Mouse (Mus musculus) granulocyte monocyte progenitor cell, adult 5-6 weeks (primary cell): ENCODE measurements around the gene Hexb. TPM values are rescaled to one million over a fixed set of nuclear protein-coding genes. Genes with fewer than 3 reads are reported as not detected.

Experiments
- ATAC-seq: replicated peaks from 2 replicates; pipeline ENCODE4 v1.8.0; 2016; ENCODE audit warnings: mild to moderate bottlenecking, moderate TSS enrichment, inconsistent platforms; ENCODE audit not compliant: poor library complexity, severe bottlenecking
- total RNA-seq, 2 experiments: library from RNA; stranded (forward) in 1 of 2; stranded (reverse) in 1 of 2; fragments of 200-712, 200-1000 nt in 1 of 2; fragments of >200 nt in 1 of 2; fragmentation: Nextera tagmentation in 1 of 2; gene quantifications; 2 replicates each; pipeline ENCODE4 v1.2.3; 2014 to 2017

Hexb gene
- total RNA-seq (2014; fragmentation: Nextera tagmentation), result 27.7 and 33.3 TPM in 2 replicates
- total RNA-seq (2017), result 31.8 and 32.1 TPM in 2 replicates

DNA sequence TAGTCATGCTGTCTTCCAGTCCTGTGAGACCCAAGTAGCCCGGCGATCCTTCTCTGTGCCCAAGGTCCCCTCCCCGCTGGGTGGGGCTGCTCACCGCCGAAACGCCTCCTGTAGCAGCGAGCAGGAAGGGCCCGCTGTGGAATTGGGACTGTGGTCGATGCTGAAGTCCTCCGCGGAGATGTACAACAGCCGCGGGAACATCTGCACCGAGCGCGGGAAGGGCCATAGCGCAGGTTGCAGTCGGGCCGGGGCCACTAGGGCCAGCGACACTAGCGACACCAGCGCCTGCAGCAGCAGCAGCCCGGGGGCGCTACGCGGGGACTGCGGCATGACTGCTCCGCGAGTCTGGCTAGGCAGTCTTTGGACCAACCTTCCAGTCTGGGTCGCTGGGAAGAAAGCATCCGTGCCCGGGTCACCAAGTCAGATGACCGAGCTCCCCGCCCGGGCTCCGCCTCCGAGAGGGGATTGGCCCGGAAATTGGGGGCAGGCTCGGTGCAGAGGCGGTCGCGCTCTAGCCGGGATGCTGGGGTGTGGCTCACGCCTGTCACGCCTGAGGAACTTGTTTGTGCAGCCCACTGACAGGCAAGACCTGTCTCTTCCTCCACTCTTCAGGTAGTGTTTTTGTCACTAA, at the start of gene Hexb:
Gene Hexb, minus strand, starts transcription at position 426 of the 631 bp plus-strand sequence.
- ATAC-seq, result peak; percentile 95

GRCm38 (mm10) chr13:97247754-97248153, 49.6 kb upstream of the Hexb start:
- ATAC-seq, result no peak

GRCm38 (mm10) chr13:97246217-97246616, 48.1 kb upstream of the Hexb start:
- ATAC-seq, result no peak

GRCm38 (mm10) chr13:97245157-97245556, 47.0 kb upstream of the Hexb start:
- no peak for ATAC-seq

GRCm38 (mm10) chr13:97244712-97245105, 46.6 kb upstream of the Hexb start:
- no peak for ATAC-seq

DNA sequence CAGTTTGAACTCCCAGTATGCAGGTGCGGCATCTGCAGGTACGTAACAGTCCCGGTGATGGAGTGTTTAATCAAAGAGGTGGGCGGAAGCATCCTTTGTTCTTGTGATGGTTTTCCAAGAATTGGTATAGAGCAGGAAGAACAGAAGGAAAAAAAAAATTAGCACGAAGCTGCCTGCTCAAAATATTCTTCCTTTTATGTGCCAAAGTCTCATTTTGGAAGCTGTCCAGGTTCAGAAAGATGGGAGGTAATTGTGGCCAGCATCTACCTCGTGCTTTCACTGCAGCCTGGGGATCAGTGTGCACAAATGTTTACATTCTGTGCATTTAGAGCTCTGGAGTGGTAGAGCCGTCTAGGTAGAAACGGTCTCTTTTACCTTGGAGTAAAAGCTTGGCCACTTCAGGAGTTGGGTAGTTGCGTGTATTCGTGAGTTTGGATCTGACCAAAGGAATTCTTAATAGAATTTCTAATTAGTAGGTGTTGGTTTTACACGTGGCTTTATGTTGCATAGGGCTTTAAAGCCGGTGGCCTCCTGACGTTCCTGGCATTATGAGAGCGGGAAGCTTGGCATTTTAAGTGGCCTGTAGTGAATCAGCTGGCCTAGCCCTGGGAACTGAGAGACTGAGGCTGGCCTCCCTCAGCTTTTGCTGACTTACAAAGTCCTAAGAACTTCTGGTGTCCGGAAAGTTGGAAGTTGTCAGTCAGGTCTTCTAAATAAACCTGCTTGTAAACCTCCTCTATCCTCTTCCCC, 46.0 kb upstream of the Hexb start:
- ATAC-seq, result no peak

DNA sequence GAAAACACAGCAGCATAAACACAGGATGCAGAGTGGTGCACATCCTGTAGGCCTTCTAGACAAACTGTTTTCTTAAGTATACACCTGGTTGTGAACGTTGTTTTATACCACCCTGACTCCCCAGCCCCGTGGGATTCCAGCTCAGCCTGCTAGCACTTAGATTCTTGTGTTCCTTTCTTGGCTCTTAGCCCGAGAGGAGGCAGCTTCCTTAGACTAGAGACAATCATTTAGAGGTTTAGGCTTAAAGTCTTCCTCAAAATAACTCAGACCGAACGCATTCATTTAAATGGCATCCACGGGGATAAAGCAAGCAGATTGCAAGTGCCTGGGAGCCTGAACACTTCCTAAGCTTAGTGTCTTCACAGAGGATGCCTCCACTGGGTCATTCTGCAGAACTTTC, 44.6 kb upstream of the Hexb start:
- no peak for ATAC-seq

- peak; percentile 7; the same call in 1 of the 2 replicates for ATAC-seq
Measured at GRCm38 (mm10) chr13:97241787-97242280, 43.7 kb upstream of the Hexb start.

GRCm38 (mm10) chr13:97240965-97241786, 43.0 kb upstream of the Hexb start, which contains the start of gene Enc1:
Enc1 (plus strand) TSS chr13:97241105.
- ATAC-seq, result peak; percentile 84

DNA sequence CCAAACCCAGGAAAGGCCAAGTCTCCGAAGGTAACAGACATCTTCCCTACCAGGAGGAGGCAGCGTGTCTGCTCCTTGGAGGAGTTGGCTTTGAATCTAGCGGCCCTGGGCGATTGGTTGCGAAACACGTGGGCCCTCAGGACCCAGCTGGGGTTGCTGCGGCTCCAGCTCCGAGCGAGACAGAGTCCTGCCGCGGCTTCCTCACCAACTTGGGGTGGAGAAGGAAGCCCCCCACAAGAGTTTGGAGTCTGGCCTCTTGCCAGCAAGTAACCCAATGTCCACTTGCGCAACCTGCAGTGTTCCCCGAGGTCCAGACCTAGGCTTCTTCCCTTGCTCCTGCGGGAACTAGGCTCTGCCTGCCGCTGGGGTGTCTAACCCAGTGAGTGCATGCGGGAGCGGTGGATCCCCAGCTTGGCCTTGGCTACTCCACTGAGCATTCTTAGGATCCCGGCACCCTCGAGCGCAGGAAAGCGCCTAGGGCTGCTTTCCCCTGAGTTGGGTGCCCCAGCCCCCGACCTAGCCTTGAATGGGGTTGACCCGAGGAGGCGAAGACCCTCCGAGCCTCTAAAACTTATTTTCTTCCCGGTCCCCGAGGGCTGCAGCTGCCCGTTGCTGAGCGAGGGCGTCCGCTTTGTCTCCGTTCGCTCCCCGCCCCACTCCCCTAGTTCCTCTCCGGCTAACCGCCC, 42.3 kb upstream of the Hexb start:
- ATAC-seq, result peak; percentile 71

- ATAC-seq, result peak; percentile 8; the same call in 1 of the 2 replicates
Measured at GRCm38 (mm10) chr13:97239343-97240180, 41.4 kb upstream of the Hexb start.

DNA sequence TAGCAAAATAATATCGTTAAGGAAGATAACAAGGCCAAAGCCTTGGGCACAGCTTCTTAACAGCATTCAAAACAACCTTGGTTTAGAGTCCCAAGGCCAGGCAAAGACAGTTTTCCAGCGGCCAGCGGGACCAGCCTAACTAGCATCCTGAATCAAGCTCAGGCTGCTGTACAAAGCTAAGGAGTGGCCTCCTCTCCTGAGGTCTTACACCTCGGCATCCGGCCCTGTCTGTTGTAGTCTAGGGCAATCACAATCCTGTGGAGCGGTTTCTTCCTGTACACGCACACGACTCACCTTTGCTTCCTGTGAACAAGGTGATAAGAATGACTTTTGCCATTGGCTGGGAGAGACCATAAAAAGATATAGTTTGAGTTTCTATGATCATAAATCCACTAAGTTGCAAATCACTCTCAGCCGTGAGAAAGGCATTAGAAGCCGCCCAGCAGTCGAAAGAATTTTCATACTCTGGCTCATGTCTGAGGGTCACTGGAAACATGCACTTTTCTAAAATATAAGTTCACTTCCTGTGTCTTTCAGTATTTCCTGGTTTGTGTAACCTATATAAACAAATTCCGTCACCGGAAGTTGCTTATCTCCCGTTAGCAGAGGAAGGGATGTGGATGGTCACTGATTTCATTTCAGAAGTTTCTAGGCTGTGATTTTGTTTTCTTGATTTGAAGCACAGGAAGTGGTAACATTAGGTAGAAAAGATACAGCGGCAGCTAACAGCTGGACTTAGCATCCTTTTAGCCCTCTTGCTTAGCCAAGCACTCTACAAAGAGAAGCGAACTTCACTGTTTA, 40.2 kb upstream of the Hexb start:
- ATAC-seq, result no peak

- ATAC-seq, result no peak
Measured at GRCm38 (mm10) chr13:97237700-97238099, 39.5 kb upstream of the Hexb start.

GRCm38 (mm10) chr13:97235911-97236310, 37.8 kb upstream of the Hexb start:
- no peak for ATAC-seq

- ATAC-seq, result peak; percentile 90
Measured at GRCm38 (mm10) chr13:97234785-97235417, 36.7 kb upstream of the Hexb start.

DNA sequence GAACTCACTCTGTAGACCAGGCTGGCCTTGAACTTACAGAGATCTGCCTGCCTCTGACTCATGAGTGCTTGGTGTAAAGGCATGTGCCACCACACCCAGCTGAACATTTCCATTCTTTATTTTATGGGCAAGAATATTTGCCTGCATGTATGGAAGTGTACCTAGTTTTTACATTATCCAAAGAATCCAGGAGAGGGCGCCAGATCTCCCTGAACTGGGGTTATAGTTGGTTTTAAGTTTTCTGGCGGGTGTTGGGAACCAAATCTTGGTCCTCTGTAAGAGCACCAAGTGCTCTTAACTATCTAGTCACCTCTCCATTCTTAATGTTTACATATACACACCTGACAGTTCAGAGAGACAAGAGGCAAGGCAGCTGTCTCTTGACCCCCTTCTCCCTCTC, 34.9 kb upstream of the Hexb start:
- no peak for ATAC-seq

GRCm38 (mm10) chr13:97230101-97230500, 31.9 kb upstream of the Hexb start:
- no peak for ATAC-seq

DNA sequence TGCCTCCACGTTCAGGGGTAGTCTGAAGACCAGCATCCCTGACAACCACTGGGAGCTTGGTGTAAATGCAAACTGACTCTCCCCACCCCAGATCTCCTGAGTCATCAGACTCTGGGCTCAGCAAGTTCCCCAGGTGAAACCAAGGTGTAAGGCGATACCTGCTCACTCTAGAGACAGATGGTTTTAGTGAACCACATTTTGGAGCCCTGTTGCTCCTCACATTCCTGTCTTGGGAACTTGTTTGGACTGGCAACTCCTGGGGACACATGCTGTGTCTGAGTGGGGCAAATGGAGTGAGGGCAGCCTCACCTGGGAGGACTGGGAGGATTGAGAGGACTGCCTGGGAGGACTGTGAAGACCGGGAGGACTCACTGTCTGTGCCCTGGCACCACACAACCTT, 29.6 kb upstream of the Hexb start:
- no peak for ATAC-seq
